Mouse (Mus musculus) megakaryocyte, embryonic 14.5 days (primary cell): Measurements from ENCODE around the gene 1700031F05Rik. TPM values are rescaled to one million over a fixed set of nuclear protein-coding genes. Genes with fewer than 3 reads are reported as not detected.
"Not testable (repeated sequence)": the region's sequence is repeated elsewhere in the genome, so short reads cannot be mapped to it uniquely, and the experiment has no call there.

Experiments used
- H3K27me3 ChIP-seq: replicated peaks from 2 replicates; pipeline ENCODE3; 2012; ENCODE audit warnings: inconsistent platforms
- H3K36me3 ChIP-seq: replicated peaks from 2 replicates; pipeline ENCODE3; 2012; ENCODE audit warnings: low read length, inconsistent platforms, mixed read lengths
- H3K4me1 ChIP-seq: 2 replicates; pipeline ENCODE4 v1.6.1; 2012; ENCODE audit warnings: inconsistent platforms
- H3K4me3 ChIP-seq: replicated peaks from 2 replicates; pipeline ENCODE3; 2012; ENCODE audit warnings: moderate library complexity, mild to moderate bottlenecking, inconsistent platforms
- H3K9me3 ChIP-seq: 2 replicates; pipeline ENCODE4 v1.6.1; 2012; ENCODE audit warnings: inconsistent platforms
- FLI1 ChIP-seq: IDR thresholded peaks from 2 replicates; pipeline ENCODE4 v1.6.1; 2012; ENCODE audit warnings: low read length, inconsistent platforms, mixed read lengths
- GATA1 ChIP-seq: IDR thresholded peaks from 3 replicates; pipeline ENCODE4 v1.6.1; 2012; ENCODE audit warnings: mixed read lengths, low read length, inconsistent platforms, borderline replicate concordance
- polyA plus RNA-seq: library from polyadenylated mRNA; stranded (reverse); fragments of >175 nt; gene quantifications from 2 replicates; pipeline ENCODE4 v1.2.3, GENCODE M21; 2012; ENCODE audit warnings: low replicate concordance; ENCODE audit not compliant: insufficient read depth

The 1700031F05Rik gene
- not detected in 2 replicates for polyA plus RNA-seq

DNA sequence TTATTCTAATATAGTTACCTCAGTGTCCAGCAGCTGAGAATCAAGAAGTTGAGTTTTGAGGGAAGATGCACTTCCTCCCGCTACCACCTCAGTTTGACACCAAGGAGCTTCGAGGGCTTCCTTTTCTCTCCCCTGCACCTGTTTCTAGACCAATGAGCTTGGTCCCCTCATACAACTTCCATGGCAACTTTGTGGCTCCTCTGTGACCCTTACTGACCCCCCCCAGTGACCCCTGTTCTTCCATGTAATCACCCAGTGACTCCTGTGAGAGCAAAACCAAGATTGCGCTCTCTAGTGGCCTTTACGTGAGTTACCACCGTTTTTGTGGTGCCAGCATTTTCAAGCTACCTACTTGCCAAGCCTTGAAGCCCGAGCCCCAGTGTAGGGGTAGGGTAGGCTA, at the start of gene 1700031F05Rik:
TSS of gene 1700031F05Rik (minus strand) at position 101 of the 400 bp plus-strand sequence.
- H3K4me1 ChIP-seq: no peaks in the 10 kb centered on the region
- H3K27me3 ChIP-seq: no peaks in the 10 kb centered on the region
- H3K36me3 ChIP-seq: no peaks in the 10 kb centered on the region
- no peak within 1 kb of the TSS for H3K4me3 ChIP-seq
- H3K9me3 ChIP-seq: peaks cover 13% of the 10 kb centered on the region
- no peak for TF ChIP-seq GATA1
- TF ChIP-seq FLI1: no peak

DNA sequence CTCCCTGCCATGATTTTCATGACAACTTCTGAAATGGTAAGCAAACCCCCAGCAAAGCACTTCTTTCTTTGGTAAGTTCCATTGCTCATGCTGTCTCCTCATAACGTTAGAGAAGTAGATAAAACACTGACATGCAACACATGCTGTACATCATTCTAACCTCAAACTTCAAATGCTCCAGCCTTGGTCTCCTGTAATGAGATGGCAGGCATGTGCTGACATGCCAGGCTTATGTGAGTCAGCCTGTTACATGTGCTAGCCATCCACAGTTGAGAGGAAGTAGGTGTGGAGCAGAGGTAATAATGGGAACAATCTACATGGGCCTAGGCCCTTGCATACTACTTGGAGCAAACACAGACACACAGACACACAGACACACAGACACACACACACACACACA, 47.1 kb upstream of the 1700031F05Rik start:
- H3K4me3 ChIP-seq, H3K36me3 ChIP-seq, H3K9me3 ChIP-seq, H3K27me3 ChIP-seq, H3K4me1 ChIP-seq: not testable (repeated sequence)

DNA sequence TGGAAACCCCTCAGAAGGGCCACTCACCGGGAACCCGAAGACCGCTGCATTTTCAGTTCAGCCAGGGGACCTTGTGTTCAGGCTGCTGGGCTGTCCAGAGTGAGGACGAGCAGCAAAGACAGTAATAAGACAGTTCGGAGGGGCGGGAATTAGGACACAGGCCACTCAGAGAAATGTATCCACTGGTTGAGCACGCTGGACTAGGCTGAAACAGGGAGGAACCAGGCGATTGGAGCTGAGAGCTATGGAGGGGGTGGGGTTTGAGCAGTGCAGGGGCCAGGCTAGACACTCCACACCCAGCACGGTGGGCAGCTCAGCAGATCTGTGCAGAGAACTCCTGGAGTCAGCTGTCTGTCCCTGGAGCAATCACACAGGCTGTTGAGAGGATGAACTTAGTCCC, 40.8 kb upstream of the 1700031F05Rik start, which contains the start of the genes Dmrtc1a and 1700011M02Rik:
TSS of gene Dmrtc1a (minus strand) at position 101 of the 400 bp plus-strand sequence.
TSS of gene 1700011M02Rik (plus strand) at position 319 of the 400 bp plus-strand sequence.
- not testable (repeated sequence) for H3K9me3 ChIP-seq, H3K36me3 ChIP-seq, H3K4me1 ChIP-seq, H3K4me3 ChIP-seq
- peaks cover 13% of the 10 kb centered on the region for H3K27me3 ChIP-seq

DNA sequence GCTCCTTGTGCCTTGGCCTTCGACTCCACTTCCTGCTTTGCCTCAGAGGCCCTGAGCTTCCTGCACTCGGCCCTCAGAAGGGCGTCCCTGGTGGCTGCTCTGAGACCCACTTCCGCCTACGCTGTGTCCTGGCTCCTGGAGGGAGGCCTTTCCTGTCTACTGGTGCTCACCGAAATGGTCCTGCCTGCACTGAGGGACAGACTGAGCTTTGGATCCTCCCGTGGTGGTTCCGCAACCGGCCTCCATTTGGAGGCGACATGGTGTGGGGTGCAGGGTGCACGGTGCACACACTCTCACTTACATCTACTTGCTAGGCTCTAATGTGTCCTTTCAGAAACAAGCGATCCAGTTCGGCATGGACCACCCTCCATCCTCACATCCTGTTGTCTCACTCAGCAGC, 13.3 kb downstream of the 1700031F05Rik start, which contains the start of gene Dmrtc1c2:
TSS of gene Dmrtc1c2 (minus strand) at position 101 of the 400 bp plus-strand sequence.
- not testable (repeated sequence) for H3K4me1 ChIP-seq, H3K27me3 ChIP-seq, H3K36me3 ChIP-seq, H3K4me3 ChIP-seq, H3K9me3 ChIP-seq

DNA sequence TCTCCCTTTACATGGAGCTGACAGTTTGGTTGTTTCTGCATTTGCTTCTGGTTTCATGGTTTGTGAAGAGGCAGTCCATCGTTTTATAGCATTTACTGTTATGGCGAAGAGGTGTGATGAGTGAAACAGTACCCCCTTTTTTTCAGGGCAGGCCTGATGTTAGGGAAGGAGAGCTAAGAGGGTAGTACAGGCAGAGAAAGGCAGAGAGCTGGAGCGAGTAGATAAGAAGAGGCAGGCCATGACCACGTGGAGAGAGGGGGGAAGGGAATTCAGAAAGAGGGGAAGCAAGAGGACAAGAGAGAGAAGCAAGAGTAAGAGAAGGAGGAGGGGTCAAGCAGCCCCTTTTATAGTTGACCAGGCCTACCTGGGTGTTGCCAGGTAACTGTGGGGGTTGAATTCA, 55.5 kb downstream of the 1700031F05Rik start:
- no peaks in the 10 kb centered on the region for H3K36me3 ChIP-seq
- TF ChIP-seq GATA1 (no peak), FLI1 (no peak)
- peaks cover 14% of the 10 kb centered on the region for H3K27me3 ChIP-seq

More for the DNA sequence above, 55.5 kb downstream of the 1700031F05Rik start:
- Histone ChIP-seq H3K4me3 (no peak overlapping the region), H3K9me3 (no peaks in the 10 kb centered on the region), H3K4me1 (no peaks in the 10 kb centered on the region)

Other genes starting within 250 kb of the 1700031F05Rik start
- gene Phka1, start 223.7 kb downstream of the 1700031F05Rik start, polyA plus RNA-seq: 0.34 and 0.99 TPM in 2 replicates
- gene Gm3880, start 181.0 kb downstream of the 1700031F05Rik start, polyA plus RNA-seq: not detected in 2 replicates
- gene Gm9112, start 160.3 kb downstream of the 1700031F05Rik start, polyA plus RNA-seq: not detected in 2 replicates
- gene Dmrtc1b, start 160.1 kb downstream of the 1700031F05Rik start, polyA plus RNA-seq: not detected in 2 replicates
- not detected in 2 replicates for gene Dmrtc1c1, start 65.0 kb downstream of the 1700031F05Rik start, polyA plus RNA-seq
- not detected in 2 replicates for gene Dmrtc1c2, start 13.4 kb downstream of the 1700031F05Rik start, polyA plus RNA-seq
- not detected in 2 replicates for gene Dmrtc1a, start 40.7 kb upstream of the 1700031F05Rik start, polyA plus RNA-seq
- not detected in 2 replicates for gene 1700011M02Rik, start 40.9 kb upstream of the 1700031F05Rik start, polyA plus RNA-seq
- not detected in 2 replicates for gene 1700018G05Rik, start 60.4 kb upstream of the 1700031F05Rik start, polyA plus RNA-seq